Mouse (Mus musculus) kidney, postnatal 14 days (tissue): Measurements from ENCODE around the gene Drc1.

Experiments used
- DNase-seq: peaks from one replicate; pipeline ENCODE4 v3.0.0; 2022; ENCODE audit warnings: mixed read lengths

The Drc1 gene

DNA sequence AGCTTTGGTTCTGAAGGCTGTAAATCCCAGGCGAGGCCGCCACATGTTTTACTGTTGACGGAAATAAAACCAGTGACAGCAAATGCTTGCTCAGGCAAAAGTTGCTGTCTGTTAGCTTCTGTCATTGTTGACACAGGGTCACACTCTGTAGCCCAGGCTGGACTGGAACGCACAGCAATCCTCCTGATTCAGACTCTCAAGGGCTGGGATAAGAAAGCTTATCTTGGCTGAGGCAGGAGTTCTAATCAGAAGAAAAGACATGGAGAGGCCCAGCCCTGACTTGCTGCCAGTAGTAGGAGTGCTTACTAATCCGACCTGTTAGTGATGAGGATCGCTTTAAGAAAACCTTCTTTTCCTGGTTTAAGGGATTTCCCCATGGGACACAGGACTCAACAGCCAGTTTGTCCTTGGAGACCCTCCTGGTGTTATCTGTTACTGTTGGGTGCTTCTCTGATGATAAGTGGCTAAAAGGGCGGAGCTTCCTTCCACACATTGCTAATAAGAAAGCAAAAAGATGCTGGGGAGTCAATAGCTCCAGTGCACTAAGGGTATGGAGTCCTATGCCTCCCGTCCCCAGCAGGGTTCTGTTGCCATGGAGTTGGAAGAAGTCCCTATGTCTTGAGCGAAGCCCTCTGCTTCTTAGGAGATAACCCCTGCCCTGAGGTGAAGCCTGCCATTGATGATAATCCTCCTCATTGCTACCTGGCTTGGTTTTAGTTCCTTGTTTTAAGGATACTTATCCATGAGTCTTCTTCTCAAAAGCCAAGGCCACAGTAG, 6.1 kb downstream of the Drc1 start:
- DNase-seq: no peak

DNA sequence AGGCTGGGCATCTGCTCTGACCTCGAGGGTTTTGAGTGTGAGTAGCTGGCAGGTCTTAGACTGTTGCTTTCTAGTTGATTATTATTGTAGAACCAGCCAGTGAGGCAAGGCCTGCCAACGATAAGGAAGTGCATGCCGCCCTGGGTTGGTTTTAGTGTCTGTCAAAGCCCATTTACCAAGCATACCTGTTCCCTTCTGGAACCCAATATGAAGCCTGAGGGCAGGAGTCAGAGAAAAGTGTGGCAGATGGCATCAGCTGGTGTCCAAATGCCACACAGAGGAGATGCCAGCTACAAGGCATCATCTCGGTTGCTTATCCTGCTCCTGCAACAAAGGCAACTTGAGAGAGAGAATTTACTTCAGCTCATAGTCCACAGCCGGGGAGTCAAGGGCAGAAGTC, 59.6 kb downstream of the Drc1 start:
- DNase-seq: no peak

DNA sequence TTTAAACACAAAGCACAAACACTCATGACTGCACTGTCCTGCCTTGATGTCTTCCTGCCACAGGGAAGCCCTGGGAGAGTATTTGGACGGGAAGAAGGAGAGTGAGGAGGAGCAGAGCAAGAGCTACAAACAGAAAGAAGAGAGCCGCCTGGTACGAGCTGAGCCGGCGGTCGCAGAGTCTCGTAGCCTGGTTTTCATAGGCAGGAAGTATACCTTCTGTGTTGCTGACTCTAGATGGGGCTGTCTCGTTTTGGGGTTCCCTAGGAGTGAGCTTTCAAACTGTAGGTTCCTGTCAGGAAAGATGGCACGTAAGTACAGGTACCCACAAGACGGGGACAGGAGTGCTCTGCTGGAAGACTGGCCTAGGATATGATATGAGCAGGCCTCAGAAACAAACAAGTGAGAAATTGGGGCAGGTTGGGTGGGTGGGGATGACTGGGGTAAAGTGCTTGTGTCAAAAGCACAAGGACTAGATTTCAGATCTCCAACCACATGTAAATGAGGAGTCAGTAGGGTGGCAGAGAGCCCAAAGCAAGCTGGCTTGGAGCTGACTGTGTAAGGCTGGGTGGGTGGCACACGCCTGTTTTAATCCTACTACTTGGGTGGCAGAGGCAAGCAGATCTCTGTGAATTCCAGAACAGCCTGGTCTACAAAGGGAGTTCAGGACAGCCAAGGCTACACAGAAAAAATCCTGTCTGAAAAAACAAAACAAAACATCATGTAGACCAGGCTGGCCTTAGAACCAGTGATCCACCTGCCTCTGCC, 60.6 kb downstream of the Drc1 start:
- DNase-seq: no peak

DNA sequence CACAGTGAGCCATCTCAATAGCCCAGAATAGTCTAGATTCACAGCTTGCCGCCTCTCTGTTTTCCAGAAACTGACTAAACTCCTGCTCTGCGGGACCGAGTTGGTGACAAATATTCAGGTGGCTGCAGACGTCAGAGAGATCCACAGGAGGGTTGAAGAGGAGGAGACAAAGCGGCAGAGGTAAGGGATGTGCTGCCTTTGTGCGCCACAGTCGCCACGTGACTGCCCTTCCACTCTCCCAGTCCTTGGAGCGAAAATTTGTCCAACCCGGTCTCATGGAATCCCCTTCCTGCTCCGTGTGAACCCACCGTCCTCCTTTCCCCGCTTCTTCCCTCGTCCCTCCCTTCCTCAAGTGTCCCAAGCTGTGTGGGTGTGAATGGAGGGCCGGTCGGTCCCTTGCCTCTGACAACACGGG, 61.4 kb downstream of the Drc1 start:
- DNase-seq: no peak

DNA sequence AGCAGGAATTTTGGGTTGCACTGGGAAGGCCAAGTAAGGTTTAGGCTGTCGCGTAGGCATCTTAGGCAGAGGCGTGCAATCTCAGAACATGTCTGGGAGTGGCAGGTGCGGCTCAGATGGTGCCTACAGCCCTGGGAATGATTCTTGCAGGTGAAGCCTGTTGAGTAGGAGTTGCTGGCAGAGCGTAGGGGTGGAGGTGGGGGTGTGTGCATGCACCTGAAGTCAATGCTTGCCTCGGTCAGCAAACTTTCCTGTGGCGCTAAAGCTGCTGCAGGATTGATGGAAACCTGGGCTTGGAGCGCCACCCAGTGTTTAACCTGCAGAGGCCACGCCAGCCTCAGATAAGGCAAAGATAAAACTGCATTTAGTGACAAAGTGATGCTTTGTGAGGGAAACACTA, 61.9 kb downstream of the Drc1 start:
- DNase-seq: peak; percentile 65

DNA sequence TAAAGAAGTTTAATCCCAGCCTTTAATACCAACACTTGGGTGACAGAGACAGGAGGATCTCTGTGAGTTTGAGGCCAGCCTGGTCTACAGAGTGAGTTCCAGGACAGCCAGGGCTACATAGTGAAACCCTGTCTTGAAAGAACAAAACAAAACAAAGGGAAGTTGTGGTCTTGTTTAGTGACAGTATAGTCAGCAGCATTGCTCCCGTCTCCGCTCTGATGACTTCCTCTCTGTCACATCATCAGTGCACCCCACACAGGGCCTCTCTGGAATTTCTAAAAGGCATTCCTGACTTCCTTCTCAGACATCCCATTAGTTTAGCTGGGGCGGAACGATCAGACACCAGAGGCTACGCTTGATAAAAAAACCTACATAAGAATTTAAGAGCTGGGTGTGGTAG, 62.7 kb downstream of the Drc1 start:
- no peak for DNase-seq

DNA sequence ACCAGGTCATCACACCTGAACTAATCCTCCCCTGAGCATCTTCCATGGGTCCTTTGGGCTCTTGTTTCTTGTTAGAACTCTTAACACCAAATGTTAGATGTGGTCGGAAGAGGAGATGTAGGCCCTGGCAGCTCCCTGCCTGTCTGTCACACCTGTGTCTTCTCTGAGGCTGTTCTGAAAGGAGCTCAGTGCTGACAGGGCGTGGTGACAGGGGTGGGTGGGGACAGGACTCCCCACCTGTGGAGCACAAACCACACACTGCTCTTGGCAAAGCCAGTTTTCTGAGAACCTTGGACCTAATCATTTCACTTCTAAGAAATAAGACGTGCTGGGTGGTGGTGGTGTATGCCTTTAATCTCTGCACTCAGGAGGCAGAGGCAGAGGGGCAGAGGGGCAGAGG, 72.4 kb downstream of the Drc1 start:
- no peak for DNase-seq

DNA sequence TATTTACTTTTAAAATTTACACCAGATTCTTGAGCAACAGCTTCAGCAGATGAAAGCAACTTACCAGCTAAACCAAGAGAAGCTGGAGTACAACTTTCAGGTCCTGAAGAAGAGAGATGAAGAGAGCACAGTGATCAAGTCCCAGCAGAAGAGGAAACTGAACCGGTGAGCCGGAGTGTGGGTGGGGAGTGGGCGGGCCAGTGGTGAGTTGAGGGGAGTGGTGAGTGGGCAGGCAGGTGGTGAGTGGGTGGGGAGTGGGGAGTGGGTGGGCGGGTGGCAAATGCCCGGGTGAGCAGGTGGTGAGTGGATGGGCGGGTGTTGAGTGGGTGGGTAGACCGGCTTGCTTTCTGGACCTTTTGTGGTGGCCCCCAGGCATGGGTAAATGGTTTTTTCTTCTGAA, 73.9 kb downstream of the Drc1 start:
- DNase-seq: no peak

DNA sequence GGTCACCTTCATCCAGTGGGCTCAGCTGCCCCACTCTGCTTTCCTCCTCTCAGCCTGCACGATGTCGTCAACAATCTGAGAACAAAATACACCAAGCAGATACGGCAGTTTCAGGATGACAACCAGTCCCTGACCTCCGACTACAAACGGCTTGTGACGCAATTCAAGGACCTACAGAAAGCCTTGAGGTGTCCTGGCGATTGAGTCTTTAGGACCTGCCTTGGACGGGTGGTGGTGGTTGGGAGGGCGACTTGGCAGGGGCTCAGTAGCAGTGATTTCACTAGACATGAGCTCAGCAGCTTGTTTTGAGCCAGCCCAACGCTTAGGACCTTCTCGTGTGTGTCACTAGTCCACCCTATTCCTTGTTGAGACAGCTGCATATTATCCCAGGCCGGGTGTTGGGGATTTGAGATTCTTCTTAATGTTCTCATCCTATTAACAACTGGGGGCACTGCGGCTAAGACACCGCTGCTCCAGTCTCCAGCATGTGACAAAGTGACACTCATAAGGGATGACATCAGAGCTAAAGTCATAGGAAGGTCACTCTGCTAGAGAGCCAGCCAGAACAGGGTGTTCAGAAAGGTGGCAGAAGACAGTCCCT, 74.5 kb downstream of the Drc1 start:
- DNase-seq: no peak

DNA sequence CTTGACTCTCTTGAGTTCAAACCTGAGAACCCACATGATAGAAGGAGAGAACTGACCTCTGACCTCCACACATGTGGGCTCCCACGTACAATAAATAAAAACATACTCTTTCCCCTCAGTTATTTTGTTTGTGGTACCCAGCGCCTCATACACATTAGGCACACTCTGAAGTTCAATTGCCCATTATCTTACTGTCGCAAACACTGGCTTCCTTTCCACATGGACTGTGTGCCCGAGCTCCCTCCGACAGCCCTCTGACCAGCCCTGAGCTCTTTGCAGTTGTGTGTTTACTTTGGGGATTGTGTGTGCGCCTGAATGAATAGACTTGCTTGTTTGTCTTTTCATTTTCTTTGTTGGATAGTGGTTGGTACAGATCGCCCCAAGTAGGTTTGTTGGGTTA, 75.5 kb downstream of the Drc1 start:
- no peak for DNase-seq

DNA sequence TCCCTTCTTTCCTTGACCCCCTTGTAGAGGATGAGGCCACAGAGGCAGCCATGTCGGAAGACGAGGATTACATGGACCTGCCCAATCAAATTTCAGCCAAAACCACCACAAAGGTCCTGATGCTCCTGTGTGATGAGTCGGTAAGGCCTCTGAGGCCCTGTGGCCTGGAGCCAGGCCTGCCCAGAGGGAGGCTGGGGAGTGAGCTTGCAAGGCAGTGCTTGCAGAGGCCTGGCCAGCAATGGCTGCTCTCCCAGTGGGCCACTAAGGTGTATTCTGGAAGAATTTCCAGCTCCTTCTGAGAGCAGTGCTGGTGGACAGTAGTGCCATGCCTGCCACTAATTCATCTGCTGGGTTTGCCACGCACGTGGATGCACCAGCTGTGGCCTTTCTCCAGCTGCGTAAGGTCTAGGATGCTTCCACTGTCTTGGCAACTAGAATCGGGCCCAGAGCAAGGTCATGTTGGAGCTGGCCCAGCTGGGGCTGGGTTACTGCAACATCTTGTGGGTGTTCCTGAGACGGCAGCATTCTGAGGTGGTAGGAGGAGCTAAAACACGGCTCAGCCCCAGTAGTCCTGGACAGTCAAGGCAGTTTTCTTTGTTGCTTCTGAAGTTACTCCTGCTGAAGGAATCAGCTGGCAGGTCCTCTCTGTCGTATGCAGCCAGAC, 77.4 kb downstream of the Drc1 start:
- DNase-seq: no peak

DNA sequence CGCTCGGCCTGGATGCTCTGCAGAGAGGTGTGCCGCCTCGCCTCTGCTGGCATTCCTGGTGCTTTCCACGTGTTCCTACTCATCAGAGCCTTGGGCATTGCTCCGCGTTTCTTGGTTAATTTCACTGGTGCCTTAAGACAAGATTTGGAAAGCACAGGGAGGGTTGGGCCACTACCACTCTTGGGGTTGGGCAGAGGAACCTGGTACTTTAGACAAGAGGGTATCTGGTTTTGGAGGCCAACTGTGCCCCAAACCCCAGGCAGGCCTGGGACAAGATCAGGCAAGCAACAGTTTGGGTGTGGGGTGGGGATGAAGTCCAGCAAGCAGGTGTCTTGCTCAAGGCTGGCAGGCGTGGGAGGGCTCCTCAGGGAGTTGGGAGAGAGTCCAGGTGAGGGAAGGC, 86.2 kb downstream of the Drc1 start:
- DNase-seq: no peak

DNA sequence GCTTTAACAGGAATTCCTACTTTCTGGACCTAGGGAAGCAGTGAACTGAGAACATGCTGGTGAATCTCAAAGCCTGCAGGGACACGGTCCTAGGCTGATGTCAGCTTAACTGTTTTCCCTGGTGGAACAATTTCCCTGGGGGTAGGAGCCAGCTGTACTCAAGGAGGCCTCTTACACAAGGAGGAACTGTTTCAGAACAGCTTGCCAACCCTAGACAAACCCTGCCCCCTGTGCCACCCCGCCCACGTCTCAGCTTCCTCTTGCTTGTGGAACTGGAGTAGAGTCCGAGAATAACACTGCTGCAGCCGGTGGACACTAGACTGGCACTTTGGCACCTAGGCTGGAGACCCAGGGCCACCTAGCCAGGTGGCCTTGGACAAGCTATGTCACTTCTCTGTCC, 88.2 kb downstream of the Drc1 start:
- no peak for DNase-seq

DNA sequence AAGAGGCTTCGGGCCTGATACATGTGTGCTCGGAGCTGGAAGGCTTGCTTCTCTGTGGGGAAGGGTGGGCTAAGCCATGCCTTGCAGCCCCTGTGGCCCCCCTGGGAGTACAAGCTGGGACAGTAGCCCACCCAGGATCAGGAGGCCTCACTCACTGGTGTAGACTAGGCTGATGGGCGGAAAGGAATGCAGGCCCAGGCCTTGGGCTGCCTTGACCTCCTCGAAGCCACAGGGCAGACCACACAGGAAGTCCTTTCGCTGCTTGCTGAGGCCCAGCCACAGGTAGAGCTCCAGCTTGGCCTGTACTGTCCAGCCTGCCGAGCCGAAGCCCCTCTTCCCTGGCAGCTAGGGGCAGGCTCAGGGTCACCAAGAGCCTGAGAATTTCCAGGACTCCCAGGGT, 101.7 kb downstream of the Drc1 start:
- DNase-seq: no peak

DNA sequence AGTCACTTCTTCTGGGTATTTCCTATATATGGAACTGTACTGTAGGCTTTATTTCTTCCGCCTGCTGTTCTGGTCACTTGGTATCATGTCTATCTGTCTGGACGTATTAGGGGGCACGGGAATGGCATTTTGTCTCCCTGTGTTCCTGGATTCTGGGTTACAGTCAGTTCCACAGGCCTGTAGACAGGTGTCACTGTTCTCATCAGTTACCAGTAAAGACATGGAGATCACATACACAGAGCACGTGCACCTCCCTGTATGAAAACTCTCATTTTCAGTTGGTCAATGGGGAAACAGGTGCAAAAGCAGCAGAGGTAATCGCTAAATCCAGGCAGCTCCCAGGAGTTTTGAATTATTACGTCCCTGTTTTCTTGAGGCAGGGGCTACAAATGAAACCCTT, 106.5 kb downstream of the Drc1 start:
- DNase-seq: no peak

DNA sequence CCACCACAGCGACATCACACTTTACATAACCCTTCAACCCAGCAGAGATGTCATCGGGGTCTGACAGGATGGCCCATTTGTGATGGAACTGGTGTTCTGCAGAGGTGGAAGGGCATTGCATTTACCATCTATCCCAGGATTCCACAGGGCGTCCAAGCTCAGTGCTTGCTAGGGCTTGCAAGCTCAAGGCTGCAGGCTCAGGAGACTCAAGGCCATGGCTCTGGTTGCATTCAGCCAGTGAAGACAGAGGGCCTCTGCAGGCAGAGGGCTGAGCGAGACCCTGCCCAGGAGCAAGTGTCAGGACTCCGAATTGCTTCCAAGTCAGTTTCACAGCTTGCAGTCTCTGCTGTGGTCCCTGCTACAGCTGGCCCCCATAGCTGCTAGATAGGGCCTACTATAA, 108.6 kb downstream of the Drc1 start:
- no peak for DNase-seq

DNA sequence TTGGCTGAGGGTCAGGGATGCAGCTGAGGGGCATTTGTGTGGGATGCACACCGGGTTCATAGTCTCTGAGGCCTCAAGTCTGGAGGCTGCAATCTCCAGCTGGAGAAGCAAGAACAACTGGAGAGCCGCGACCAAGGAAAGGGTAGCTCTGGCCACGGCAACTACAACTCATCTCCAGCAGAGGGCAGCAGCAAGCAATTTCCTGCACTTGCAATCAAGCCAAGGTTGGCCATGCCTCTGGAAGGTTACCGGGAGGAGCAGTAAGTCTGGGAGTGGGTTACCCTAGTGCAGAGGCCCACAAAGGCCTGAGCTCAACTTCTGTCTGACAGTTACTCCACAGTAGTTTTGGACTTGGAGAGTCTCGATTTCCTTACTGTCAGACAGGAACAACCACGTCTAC, 110.3 kb downstream of the Drc1 start:
- DNase-seq: peak; percentile 72

DNA sequence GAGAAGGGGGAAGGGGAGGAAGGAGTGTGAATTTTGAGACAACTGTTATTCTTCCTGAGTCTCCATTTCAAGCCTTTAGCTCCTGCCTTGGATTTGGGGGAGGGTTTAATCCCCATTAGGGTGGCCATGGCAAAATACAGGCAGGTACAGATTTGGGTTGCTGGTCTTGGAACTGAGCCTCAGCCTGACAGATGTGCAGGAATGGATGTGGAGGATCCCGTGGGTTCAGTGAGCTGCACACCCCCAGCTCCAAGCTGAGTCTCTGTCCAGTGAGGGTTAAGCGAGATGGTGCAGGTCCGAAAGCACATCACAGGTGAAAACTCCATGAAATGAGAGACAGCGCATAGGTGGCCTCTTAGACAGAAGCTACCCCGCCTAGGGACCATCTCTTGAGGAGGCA, 119.3 kb downstream of the Drc1 start:
- DNase-seq: no peak

DNA sequence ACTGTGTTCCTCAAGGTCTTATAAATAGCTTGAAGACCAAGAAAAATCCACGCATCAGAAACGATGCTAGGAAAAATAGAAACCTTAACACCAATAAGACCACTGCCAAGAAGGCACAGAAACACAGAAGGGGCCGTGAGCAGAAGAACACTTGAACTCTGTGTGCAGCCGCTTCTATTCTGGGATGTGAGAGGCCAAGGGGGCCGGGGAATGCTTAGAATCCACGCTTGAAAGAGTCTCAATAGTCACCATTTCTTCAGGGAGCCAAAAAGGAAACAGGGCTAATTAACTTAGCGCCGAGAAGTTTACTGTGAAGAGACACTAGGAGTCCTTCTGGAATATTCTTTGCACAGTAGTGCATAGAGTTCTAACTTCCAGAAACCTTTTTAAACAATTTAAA, 120.0 kb downstream of the Drc1 start:
- peak; percentile 7 for DNase-seq

DNA sequence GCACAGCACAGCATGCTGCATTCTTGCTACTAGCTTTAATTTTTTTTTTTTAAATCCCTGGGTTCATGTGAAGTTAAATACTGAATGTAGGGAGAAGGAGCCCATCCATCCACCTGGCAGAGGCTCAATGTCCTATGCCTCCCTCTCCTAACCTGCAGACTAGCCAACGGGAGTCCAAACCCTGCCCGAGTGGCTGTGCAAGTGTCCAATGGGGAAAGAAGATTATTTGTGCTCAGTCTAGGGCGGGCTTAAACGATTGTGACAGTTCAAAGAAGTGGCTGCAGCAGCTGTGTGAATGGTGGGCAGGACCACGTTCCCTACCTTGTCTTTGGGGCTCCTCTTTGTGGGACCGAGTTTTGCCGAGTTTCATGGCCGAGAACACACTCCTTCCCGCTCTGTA, 125.7 kb downstream of the Drc1 start:
- peak; percentile 10 for DNase-seq

DNA sequence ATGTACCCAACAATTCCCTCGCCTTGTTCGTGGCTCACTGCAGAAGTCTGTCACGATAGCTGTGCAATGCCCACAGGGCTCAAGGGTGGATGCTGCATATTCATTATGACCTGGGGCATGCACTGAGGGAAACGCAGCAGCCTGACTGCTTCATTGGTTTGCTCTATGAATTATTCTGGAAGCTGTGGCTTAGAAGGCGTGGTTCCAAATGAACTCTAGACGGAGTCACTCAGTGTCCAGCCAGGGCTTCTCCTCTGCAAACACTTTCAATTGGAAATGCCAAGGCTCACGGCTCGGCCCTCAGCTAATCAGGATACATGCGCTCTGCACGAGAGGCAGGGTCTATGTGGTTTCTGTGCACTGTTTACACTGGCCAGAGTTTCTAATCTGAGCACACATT, 130.3 kb downstream of the Drc1 start:
- DNase-seq: peak; percentile 36

DNA sequence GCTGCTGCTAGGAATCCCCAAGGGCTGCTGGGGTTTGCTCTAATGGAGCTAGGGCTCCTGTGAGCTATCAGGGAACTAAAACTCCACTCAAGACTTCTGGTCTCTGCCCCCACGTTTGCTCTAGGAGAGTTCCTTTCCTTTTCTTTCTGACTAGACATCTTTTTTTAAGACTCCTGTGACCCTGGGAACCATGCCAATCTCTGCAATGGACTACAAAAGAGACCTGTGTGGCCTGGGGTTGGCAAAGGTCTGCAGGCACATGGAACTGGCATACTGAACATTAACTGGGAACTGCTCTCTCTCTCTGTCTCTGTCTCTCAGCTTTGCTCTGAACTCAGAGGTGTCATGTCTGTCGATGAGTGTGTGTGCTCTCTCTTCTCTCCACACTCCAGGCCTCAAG, 134.2 kb downstream of the Drc1 start:
- DNase-seq: no peak

DNA sequence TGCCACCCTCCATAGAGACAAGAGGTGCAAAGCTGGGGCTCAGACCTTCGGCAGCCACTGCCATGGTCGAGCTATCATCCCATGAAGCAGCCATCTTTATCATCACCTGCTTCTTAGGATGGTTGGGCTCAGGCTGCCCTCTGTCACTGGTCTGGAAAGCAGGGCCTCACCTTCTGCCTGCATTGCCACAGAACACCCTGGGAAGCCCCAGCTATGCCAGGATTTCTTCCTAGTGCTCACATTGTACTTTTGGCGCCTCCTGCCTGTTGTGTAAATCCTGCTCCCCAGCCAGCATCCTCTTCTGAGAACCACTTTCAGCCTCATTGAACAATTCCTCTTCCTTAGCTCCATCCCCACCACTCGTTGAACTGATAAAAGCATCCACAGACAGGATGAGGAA, 134.7 kb downstream of the Drc1 start:
- no peak for DNase-seq
